Mouse (Mus musculus) induced T-regulatory cell, adult 2 months (primary cell): ENCODE results near the gene Cfap97d1.
"Not testable (repeated sequence)": the region's sequence is repeated elsewhere in the genome, so short reads cannot be mapped to it uniquely, and the experiment has no call there.

Source experiments
- DNase-seq: peaks from one replicate; pipeline ENCODE4 v3.0.0-alpha.2; 2012; ENCODE audit warnings: low read depth

Cfap97d1 gene

GRCm38 (mm10) chr11:101973496-101973895 lies 10.6 kb upstream of the Cfap97d1 start:
- no peak for DNase-seq

DNA sequence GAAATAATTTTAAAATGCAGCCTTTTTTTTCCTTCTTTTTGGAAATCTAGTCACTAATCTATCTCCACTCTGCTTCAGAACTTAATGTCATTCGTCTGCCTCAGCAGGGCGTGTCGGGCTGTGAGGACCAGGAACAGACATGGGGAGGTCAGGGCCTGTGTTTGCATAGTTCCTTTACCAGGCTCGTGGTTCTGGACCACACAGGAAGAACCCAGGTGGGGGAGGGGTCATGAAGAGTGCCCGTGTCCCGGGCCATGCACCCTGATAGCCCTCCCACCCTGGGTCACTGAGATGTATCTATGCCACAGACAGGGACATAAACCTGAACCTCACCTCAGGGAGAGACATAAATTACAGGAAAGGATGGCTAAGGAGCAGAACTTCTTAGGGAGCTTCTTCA lies 9.9 kb upstream of the Cfap97d1 start:
- DNase-seq, result no peak

DNA sequence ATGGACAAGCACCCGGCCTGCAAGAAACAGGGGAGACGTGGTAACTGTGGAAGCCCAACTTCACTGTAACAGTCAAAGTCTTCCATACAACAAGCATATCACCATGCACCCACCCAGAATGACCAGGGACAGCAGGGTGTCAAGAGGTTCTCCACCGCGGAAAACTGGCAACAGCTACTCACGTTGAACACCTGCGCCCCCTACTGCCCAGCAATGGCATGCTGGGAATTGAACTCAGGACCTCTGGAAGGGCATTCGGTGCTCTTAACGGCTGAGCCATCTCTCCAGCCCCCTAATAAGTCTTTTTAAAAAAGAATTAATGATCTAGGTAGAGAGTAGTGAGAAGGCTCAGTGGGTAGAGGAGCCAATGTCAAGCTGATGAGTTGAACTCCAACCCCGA lies 9.2 kb upstream of the Cfap97d1 start:
- DNase-seq, result no peak

GRCm38 (mm10) chr11:101976949-101977348 lies 7.1 kb upstream of the Cfap97d1 start:
- DNase-seq, result no peak

- no peak for DNase-seq
Measured at GRCm38 (mm10) chr11:101979140-101979539, 4.9 kb upstream of the Cfap97d1 start.

DNA sequence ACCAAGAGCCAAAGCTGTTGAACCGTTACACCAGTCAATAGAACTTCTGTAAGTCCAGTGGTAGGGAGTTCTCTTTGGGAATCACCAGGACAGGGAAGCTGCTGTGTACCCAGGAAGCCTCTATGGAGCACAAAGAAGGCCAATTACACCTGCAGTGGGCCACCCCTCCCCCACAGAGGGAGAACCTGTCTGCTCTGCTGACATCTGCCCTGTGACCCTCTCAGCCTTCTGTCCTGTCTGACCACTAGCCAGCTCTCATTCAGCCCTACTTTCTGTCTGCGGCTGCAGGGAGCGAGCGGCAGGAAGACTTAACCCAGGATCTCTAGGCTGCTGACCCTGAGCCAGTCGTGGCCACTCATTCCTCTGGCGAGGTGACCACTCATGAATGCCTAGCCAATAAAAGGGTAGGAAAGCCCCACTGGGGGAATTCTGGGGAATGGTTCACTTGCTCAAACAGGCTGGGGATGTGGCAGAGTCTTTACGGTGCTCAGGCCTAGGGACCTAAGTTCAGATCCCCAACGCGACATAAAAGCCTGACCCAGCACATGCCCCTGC lies 3.4 kb upstream of the Cfap97d1 start:
- no peak for DNase-seq

DNA sequence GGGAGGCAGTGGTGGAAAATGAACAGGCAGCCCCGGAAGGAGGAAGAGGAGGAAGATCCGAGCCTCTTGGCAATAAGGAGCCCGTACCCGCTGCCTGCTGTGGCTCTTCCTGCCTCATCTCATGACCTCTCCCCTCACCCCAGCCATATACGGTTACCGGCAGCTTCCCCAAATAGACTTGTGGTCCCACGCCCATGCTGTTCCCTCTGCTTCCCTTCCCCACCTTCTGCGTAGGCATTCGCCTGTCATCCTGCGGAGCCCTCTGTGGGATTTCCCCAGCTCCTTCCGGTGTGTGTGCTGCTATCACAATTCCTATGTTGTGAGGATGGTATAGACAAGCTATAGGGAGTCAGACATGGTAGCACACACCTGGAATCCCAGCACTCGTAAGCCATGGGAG lies 2.2 kb upstream of the Cfap97d1 start:
- DNase-seq, result peak; percentile 51

DNA sequence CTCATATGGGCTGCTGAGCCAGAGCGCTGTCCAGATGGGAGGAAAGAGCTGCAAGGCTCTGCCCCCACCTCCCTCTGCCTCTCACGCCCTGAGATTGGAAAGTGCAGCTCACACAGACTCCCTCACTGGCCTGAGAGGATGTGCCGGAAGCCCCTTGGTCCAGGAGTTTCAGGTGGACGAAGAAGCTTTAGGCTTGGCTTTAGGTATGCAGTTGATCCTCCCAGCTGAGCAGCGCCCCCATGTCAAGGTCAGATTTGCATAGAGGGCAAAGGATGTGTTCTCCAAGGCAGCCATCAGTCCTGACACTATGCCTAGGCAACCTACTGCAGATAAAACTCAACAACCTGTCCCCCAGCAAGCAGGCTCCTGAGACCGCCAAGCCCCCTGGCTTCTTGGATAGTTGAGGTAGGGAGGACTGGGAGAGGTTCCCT lies 1.1 kb upstream of the Cfap97d1 start:
- no peak for DNase-seq

DNA sequence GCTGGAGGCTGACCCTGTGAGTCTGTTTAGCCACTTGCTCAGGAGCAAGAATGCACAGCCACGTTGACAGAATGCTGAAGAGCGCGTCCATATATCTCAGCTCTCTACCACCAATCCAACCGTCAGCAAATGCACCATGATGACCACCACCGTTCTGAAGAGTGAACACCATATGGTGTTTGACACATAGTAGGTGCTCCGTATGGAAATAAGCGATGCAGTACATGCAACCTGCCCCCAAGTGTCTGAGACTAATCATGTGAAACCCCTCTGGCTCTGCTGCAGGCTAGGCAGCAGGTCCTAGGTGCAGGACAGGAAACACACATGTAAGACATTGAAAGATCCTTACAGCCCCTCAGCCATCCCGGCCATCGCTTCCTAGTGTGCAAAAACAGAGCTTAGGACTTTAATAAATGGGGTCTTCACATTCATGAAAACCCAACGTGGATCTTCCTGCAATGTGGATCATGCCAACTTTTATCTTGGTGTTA lies 603 bp upstream of the Cfap97d1 start:
- no peak for DNase-seq

GRCm38 (mm10) chr11:101985450-101985849 lies 1.4 kb downstream of the Cfap97d1 start:
- DNase-seq, result not testable (repeated sequence)

GRCm38 (mm10) chr11:101985990-101986389 lies 1.9 kb downstream of the Cfap97d1 start:
- peak; percentile 79 for DNase-seq

DNA sequence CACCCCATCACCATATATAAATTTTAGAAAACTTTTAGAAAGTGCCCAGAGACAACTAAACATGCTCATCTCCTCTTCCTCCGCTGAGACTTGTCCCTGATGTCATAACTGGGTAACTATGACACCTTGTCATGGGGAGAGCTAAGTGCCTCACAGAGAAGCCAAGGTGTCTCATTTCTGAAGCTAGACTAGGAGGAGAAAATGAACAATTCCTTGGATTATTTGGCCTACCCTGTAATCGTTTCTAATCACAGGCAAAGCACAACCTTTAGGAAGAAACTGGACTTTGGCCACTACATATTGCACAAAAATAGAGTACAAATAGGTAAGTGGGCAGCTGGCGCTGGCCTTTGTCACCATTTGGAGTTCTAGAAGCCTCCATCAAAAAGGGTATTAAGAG lies 2.8 kb downstream of the Cfap97d1 start, which contains the start of gene Dusp3:
Gene Dusp3, minus strand, starts transcription at position 101 of the 400 bp plus-strand sequence.
- no peak for DNase-seq

DNA sequence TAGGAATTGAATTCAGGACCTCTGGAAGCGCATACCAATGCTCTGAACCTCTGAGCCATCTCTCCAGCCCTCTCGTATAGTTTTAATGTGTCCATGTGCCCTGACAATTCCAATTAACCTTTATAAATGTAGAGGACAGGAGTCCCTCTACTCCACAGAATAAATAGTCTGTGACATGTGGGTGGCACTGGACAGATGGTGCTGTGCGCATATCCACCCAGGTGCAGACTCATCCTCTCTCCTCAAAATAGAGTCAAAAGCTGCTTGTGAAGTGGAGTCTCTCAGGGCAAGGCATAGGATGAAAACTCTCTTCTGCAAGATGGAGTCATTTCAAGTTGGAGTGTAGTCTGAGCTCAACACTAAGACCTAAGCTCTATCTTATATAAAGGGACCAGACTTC lies 6.2 kb downstream of the Cfap97d1 start:
- DNase-seq, result no peak

DNA sequence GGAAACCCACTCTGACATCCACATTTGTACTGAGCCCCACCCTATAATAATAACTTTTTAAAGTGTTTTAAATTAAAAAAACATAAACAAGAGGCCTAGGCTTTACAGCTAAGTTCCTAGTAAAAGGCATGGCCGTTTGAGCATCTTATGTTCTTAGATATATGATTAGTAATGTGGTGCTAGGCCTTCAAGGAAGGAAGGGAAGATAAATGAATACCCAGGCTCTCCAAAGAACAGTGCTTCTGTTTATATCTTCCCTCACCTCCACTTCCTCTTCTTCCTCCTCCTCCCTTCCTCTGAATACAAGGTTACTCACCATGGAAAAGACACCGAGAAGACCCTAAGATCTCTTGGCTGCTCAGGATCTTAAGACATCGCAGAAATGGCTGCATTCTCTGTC lies 7.7 kb downstream of the Cfap97d1 start:
- no peak for DNase-seq

DNA sequence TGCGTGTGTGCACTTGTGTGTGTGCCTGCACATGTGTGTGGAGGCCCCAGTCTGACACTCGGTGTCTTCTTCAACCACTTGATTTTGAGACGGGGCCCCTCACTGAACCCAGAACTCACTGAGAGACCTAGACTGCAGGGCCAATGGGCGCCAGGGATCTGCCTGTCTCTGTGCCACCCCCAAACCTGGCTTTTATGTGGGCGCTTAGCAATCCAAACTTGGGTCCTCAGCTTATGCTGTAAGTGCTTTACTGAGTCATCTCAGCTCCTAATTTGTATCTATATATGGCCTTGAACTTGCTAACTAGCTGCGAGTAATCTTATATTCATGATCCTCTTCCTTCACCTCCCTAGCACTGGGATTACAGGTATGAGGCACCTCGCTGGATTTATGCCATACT lies 8.3 kb downstream of the Cfap97d1 start:
- DNase-seq, result no peak

DNA sequence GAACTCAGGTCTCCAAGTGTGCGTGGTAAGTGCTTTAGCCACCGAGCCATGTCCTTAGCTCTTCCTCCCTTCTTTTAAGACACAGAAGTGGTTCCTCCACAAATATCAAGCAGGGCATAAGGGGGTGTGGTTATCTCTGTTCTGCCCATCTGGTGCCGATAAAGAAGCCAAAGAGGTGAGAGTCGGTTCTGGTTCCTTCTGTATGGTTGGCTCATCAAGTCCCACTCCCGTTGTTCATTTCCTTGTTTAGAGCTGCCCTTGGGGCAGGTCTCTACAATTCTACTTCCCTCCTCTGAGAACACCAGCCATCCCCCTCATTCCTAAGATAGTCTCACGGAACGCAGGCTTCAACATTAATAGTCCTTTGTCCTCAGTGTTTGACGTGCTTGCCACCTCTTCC lies 10.0 kb downstream of the Cfap97d1 start:
- no peak for DNase-seq

DNA sequence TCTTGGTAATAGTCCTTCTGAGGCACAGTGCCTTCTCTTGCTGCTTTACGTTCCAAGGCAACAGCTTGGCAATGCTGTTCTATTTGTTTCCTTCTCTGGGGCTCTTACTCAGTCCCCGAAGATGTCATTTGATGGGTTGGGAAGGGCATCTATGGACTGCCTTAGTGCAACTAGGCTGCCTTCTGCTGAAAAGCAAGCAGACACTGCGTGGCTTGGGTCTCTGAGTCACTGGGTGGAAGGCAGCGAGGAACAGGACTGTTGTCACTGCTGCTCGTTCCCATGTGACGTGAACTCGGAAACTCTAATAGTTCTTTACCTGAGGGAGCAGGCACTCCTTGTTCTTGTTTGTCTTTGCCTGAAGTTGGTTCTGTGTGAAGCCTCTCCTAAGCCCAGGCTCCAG lies 11.9 kb downstream of the Cfap97d1 start:
- DNase-seq, result no peak

GRCm38 (mm10) chr11:101998258-101998657 lies 14.2 kb downstream of the Cfap97d1 start:
- DNase-seq, result no peak

DNA sequence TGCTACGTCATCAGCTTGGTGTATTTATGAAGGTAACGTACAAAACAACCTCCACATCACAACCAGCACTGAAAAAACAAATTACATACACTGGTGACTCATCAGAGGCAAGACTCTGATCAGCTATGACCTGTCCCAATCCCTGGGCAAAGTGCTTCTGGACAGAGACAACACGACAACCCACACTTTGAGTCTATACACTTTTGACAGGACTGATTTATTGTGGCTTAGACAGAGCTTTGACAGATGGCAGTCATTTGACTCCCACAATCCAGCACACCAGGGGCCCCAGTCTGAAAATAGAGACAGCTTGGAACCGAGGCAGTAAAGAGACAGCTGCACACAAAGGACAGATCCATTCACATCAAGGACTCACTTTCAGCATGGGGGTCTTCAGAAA lies 15.4 kb downstream of the Cfap97d1 start:
- DNase-seq, result no peak

- DNase-seq, result no peak
Measured at GRCm38 (mm10) chr11:102004251-102004650, 20.2 kb downstream of the Cfap97d1 start.

- DNase-seq, result no peak
Measured at GRCm38 (mm10) chr11:102006271-102006670, 22.2 kb downstream of the Cfap97d1 start.

DNA sequence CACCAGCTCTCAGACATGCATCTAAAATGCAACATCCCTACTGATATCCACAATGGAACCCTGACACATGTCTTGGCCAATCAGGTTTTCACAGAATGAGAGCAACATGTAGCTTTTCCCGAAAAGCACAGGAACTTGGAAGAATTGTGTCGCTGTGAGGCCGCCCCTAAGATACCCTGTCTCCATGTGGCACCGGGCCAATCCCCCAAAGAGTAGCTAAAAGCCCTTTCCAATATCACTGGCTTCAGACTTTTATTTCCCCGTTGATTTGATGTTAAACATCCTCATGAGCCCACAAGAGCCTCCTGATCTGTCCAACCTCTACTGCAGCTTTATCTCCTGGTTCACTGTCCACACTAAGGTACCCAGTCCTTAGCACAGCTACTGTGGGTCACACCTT lies 22.6 kb downstream of the Cfap97d1 start:
- no peak for DNase-seq

- DNase-seq, result no peak
Measured at GRCm38 (mm10) chr11:102008372-102008771, 24.3 kb downstream of the Cfap97d1 start.

DNA sequence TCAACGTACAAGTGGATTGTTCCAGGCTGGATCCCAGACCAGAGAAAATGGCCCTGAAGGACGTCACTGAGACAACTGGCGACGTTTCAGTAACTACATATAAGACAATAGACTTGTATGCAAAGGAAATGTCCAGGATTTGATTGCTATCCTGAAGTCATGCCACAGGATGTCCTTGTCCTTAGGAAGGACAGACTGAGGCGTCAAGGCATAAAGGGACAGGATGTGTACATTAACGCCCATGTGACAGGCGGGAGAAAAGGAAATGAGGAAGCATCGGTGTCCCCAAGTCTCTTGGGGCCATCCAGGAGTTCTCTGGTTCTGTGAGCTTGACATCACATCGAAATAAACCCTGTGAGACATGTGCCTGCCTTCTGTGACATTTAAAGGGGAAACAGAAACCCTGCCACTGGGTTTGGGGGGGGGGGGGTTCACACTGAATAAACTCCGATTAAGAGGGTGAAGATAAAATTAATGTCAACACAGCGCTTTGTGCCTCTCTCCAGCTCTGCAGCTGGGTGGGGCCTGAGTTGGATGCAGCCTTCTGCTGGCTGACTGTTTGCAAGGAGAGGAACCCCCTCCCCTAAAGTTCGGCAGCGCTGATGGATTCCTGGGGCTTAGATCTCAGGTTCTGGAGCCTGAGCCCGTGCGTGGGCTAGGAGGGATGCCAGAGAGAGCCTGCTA lies 25.0 kb downstream of the Cfap97d1 start:
- DNase-seq, result no peak
